Mouse (Mus musculus): ENCODE data around the gene Supt7l. TPM values are rescaled to one million over a fixed set of nuclear protein-coding genes. Genes with fewer than 3 reads are reported as not detected.

Supt7l gene
- polyA plus RNA-seq, 1 experiment from 2014 or later: 30.8 TPM

DNA sequence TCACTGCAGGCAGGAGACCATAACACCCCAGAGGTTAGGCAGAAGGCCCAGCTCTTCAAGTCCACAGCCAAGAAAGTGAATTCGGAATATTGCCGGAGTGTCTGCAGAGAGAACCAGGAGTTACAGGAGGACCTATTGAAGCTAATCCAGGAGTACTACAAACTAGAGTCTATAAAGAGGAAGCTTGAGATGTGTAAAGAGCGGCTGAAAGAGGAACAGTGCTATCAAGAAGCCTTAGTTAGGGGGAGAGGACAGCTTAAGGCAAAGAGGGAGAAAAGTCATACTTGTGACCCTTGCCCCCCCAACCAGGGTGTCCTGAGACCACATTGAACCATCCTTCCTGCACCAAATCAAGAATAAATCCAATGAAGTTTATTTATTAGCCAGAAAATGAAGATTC is 39.7 kb downstream of the Supt7l start:
- 94% methylated on average over 3 of the region's 3 CpGs for WGBS
- Histone ChIP-seq H3K27me3 (replicated peaks) (no peaks in the 10 kb centered on the region), H3K4me1 (no peaks in the 10 kb centered on the region), H3K9me3 (no peaks in the 10 kb centered on the region), H3K27ac (no peak overlapping the region), H3K4me2 (replicated peaks) (no peak overlapping the region), H3K9ac (no peak overlapping the region), H3K4me3 (no peak overlapping the region), H3K36me3 (peaks cover 6% of the 10 kb centered on the region; the same call in 1 of the 2 replicates)
- no peak for ATAC-seq (ENCODE audit: low FRiP score, low read depth)

GRCm38 (mm10) chr5:31485440-31485839 is 42.2 kb downstream of the Supt7l start, which contains the start of gene 4930548H24Rik:
Gene 4930548H24Rik, plus strand, starts transcription at chr5:31485740.
- H3K27me3 ChIP-seq (replicated peaks): no peaks in the 10 kb centered on the region
- H3K9me3 ChIP-seq: no peaks in the 10 kb centered on the region
- no peak within 1 kb of the TSS for H3K4me3 ChIP-seq
- no peaks in the 10 kb centered on the region for H3K4me1 ChIP-seq
- no peak within 1 kb of the TSS for H3K27ac ChIP-seq
- no peak within 1 kb of the TSS for H3K4me2 ChIP-seq (replicated peaks)
- 94% methylated on average over 3 of the region's 3 CpGs for WGBS
- no peak within 1 kb of the TSS for H3K9ac ChIP-seq
- ATAC-seq (ENCODE audit: low FRiP score, low read depth): no peak
- H3K36me3 ChIP-seq: peaks cover 27% of the 10 kb centered on the region

DNA sequence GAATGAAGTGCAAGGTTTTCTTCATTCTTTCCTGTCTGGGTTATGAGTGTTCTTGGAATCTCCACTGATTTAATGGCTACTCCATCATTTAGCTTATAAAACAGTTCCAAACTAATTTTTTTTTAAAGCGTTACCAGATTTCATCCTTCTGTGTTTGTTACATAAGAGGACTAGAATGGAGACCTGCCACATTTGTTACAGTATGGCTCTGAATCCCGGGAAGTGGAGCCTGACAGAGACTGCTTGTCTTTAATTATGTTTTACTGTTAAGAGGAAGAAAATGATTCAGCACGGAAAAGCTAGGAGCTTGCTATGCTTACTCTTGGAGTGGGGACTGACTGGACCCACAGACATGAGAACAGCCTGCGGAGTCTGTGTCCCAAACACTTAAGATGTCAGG is 47.1 kb downstream of the Supt7l start:
- ATAC-seq (ENCODE audit: low FRiP score, low read depth): no peak
- 91% methylated on average over 4 of the region's 4 CpGs for WGBS
- no peaks in the 10 kb centered on the region for H3K4me1 ChIP-seq
- no peak overlapping the region for H3K4me3 ChIP-seq
- no peaks in the 10 kb centered on the region for H3K9me3 ChIP-seq
- H3K4me2 ChIP-seq (replicated peaks): no peak overlapping the region
- no peak overlapping the region for H3K9ac ChIP-seq
- no peak overlapping the region for H3K27ac ChIP-seq
- peaks cover 72% of the 10 kb centered on the region for H3K36me3 ChIP-seq
- no peaks in the 10 kb centered on the region for H3K27me3 ChIP-seq (replicated peaks)

DNA sequence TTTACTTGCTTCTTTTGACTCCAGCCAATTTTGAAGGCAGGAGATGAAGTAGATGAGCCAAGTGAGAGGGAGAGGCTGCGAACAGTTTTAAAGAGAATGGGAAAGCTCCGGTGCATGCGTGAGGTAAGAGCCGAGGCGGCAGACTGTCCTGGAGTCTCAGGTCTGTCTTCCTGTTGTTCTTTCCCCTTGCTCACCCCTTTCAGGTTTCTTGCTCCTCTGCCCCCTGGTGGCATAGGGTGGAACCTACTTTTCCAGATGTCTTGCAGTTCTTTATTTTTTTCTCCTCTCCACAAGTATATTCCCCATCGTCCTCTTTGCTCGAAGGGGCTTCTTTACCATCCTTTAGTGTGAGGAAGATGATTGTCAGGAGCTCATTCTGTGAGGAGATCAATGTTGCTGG is 57.3 kb downstream of the Supt7l start:
- no peak overlapping the region for H3K4me2 ChIP-seq (replicated peaks)
- H3K9me3 ChIP-seq: no peaks in the 10 kb centered on the region
- no peak overlapping the region for H3K9ac ChIP-seq
- no peaks in the 10 kb centered on the region for H3K4me1 ChIP-seq
- H3K36me3 ChIP-seq: peaks cover 91% of the 10 kb centered on the region
- WGBS: 85% methylated on average over 7 of the region's 7 CpGs
- H3K4me3 ChIP-seq: no peak overlapping the region
- no peaks in the 10 kb centered on the region for H3K27me3 ChIP-seq (replicated peaks)
- no peak for ATAC-seq (ENCODE audit: low FRiP score, low read depth)
- H3K27ac ChIP-seq: no peak overlapping the region

DNA sequence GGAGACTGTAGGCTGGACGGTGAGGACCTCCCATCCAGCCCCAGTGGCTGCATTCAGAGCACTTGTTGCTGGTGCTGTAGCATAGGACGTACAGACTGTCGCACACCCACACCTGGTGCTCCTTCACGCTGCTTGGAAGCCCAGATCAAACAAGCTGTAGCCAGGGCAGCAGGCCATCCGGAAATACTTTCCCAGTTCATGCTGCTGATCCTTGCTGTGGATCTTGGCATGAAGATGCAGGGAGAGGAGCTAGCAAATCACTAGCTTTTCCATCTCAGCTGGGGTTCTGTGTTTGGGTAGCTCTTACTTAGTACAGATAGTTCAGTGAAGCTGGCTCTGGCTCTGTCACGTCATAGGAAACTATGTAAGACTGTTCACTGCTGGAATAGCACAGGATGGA is 57.9 kb downstream of the Supt7l start:
- Histone ChIP-seq H3K36me3 (peaks cover 87% of the 10 kb centered on the region), H3K27ac (no peak overlapping the region), H3K9me3 (no peaks in the 10 kb centered on the region), H3K4me2 (replicated peaks) (no peak overlapping the region), H3K4me3 (no peak overlapping the region), H3K27me3 (replicated peaks) (no peaks in the 10 kb centered on the region), H3K4me1 (no peaks in the 10 kb centered on the region), H3K9ac (no peak overlapping the region)
- no peak for ATAC-seq (ENCODE audit: low FRiP score, low read depth)
- WGBS: 91% methylated on average over 6 of the region's 6 CpGs

DNA sequence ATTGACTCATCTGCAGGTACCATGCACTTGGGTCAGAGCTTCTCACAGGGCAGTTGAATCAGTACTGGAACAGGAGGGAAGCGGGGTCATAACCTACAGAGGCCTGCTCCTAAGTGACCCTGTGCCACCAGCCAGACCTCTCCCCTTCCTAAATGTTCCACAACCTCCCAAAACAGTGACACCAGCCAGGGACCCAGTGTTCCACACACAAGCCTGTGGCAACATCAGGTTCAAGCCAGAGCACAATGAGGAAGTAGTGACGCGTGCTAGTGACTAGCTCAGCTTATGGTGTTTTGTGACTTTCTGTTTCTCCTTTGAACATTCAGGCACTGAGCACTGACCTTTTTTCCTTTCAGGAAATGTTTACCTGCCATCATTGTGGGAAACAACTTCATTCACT is 59.8 kb downstream of the Supt7l start:
- no peak for ATAC-seq (ENCODE audit: low FRiP score, low read depth)
- no peaks in the 10 kb centered on the region for H3K27me3 ChIP-seq (replicated peaks)
- H3K9ac ChIP-seq: no peak overlapping the region
- no peaks in the 10 kb centered on the region for H3K9me3 ChIP-seq
- H3K27ac ChIP-seq: no peak overlapping the region
- peaks cover 67% of the 10 kb centered on the region for H3K36me3 ChIP-seq
- H3K4me1 ChIP-seq: no peaks in the 10 kb centered on the region
- 95% methylated on average over 3 of the region's 3 CpGs for WGBS
- H3K4me2 ChIP-seq (replicated peaks): no peak overlapping the region
- H3K4me3 ChIP-seq: no peak overlapping the region

Other genes with a start within 250 kb of the Supt7l start
- 41.2 and 43.9 TPM in 2 replicates for gene Ift172, start 236.7 kb downstream of the Supt7l start, polyA plus RNA-seq (2016; fragmentation: Nextera tagmentation; extraction: Ambion mirVana)
- 79.5 and 80.7 TPM in 2 replicates for gene Fndc4, start 231.7 kb downstream of the Supt7l start, polyA plus RNA-seq (2016; fragmentation: Nextera tagmentation; extraction: Ambion mirVana)
- gene Gckr, start 230.4 kb downstream of the Supt7l start, polyA plus RNA-seq (2016; fragmentation: Nextera tagmentation; extraction: Ambion mirVana): 0.23 and 0.49 TPM in 2 replicates
- 97.1 and 100 TPM in 2 replicates for gene Zfp512, start 75.4 kb downstream of the Supt7l start, polyA plus RNA-seq (2016; fragmentation: Nextera tagmentation; extraction: Ambion mirVana)
- not detected in 2 replicates for gene 4930548H24Rik, start 42.1 kb downstream of the Supt7l start, polyA plus RNA-seq (2016; fragmentation: Nextera tagmentation; extraction: Ambion mirVana)
- 73.2 and 76.3 TPM in 2 replicates for gene Gpn1, start 33.1 kb downstream of the Supt7l start, polyA plus RNA-seq (2016; fragmentation: Nextera tagmentation; extraction: Ambion mirVana)
- gene Slc4a1ap, start 812 bp downstream of the Supt7l start, polyA plus RNA-seq (2016; fragmentation: Nextera tagmentation; extraction: Ambion mirVana): 36.5 and 40.7 TPM in 2 replicates
- gene Mrpl33, start 69.1 kb upstream of the Supt7l start, polyA plus RNA-seq (2016; fragmentation: Nextera tagmentation; extraction: Ambion mirVana): 197 and 201 TPM in 2 replicates
- gene Rbks, start 169.8 kb upstream of the Supt7l start, polyA plus RNA-seq (2016; fragmentation: Nextera tagmentation; extraction: Ambion mirVana): 1.6 and 2.2 TPM in 2 replicates
- 36.0 and 45.5 TPM in 2 replicates for gene Babam2, start 169.9 kb upstream of the Supt7l start, polyA plus RNA-seq (2016; fragmentation: Nextera tagmentation; extraction: Ambion mirVana)

All from neural tube, embryonic 12.5 days (tissue).